Mouse (Mus musculus): ENCODE measurements around the gene F2r.

F2r gene

GRCm38 (mm10) chr13:95618309-95618712 lies at the start of gene F2r:
F2r (minus strand) TSS chr13:95618487.
- peak; percentile 92 for DNase-seq (ENCODE audit: extremely low spot score)

GRCm38 (mm10) chr13:95667260-95667659 lies 49.0 kb upstream of the F2r start:
- DNase-seq (ENCODE audit: extremely low spot score), result peak; percentile 22

- DNase-seq (ENCODE audit: extremely low spot score), result no peak
These were observed 47.5 kb upstream of the F2r start for GRCm38 (mm10) chr13:95665644-95666356.

- DNase-seq (ENCODE audit: extremely low spot score), result no peak
These were observed 45.5 kb upstream of the F2r start for GRCm38 (mm10) chr13:95663834-95664233.

GRCm38 (mm10) chr13:95659432-95659831 lies 41.1 kb upstream of the F2r start:
- no peak for DNase-seq (ENCODE audit: extremely low spot score)

- DNase-seq (ENCODE audit: extremely low spot score), result peak; percentile 28
These were observed 38.9 kb upstream of the F2r start for GRCm38 (mm10) chr13:95657171-95657570.

- DNase-seq (ENCODE audit: extremely low spot score), result no peak
These were observed 37.0 kb upstream of the F2r start for GRCm38 (mm10) chr13:95655284-95655683.

- no peak for DNase-seq (ENCODE audit: extremely low spot score)
These were observed 35.4 kb upstream of the F2r start for GRCm38 (mm10) chr13:95653696-95654095.

GRCm38 (mm10) chr13:95651870-95652668 lies 33.8 kb upstream of the F2r start:
- DNase-seq (ENCODE audit: extremely low spot score), result no peak

GRCm38 (mm10) chr13:95649941-95650340 lies 31.7 kb upstream of the F2r start:
- DNase-seq (ENCODE audit: extremely low spot score), result no peak

GRCm38 (mm10) chr13:95647248-95647647 lies 29.0 kb upstream of the F2r start:
- peak; percentile 22 for DNase-seq (ENCODE audit: extremely low spot score)

GRCm38 (mm10) chr13:95646687-95647111 lies 28.4 kb upstream of the F2r start:
- DNase-seq (ENCODE audit: extremely low spot score), result peak; percentile 30

- no peak for DNase-seq (ENCODE audit: extremely low spot score)
These were observed 25.5 kb upstream of the F2r start for GRCm38 (mm10) chr13:95643740-95644139.

GRCm38 (mm10) chr13:95641061-95641986 lies 23.0 kb upstream of the F2r start:
- no peak for DNase-seq (ENCODE audit: extremely low spot score)

- no peak for DNase-seq (ENCODE audit: extremely low spot score)
These were observed 22.1 kb upstream of the F2r start for GRCm38 (mm10) chr13:95640408-95640807.

GRCm38 (mm10) chr13:95639336-95640116 lies 21.2 kb upstream of the F2r start:
- DNase-seq (ENCODE audit: extremely low spot score), result no peak

- peak; percentile 36 for DNase-seq (ENCODE audit: extremely low spot score)
These were observed 20.6 kb upstream of the F2r start for GRCm38 (mm10) chr13:95638894-95639293.

- DNase-seq (ENCODE audit: extremely low spot score), result no peak
These were observed 19.4 kb upstream of the F2r start for GRCm38 (mm10) chr13:95637737-95638136.

GRCm38 (mm10) chr13:95635301-95635700 lies 17.0 kb upstream of the F2r start:
- DNase-seq (ENCODE audit: extremely low spot score), result no peak

GRCm38 (mm10) chr13:95634451-95634850 lies 16.2 kb upstream of the F2r start:
- DNase-seq (ENCODE audit: extremely low spot score), result no peak

- DNase-seq (ENCODE audit: extremely low spot score), result no peak
These were observed 15.1 kb upstream of the F2r start for GRCm38 (mm10) chr13:95633384-95633783.
